Mouse (Mus musculus) spleen, adult 10 weeks (tissue): ENCODE data around the gene Mpc1. TPM values are rescaled to one million over a fixed set of nuclear protein-coding genes. Genes with fewer than 3 reads are reported as not detected.

ENCODE experiments used
- polyA plus RNA-seq: library from polyadenylated mRNA; stranded (reverse); fragments of 350-450 nt; fragmentation: Illumina TruSeq; extraction: RNeasy Lipid Tissue Mini Kit (QIAGEN cat#74804); gene quantifications from one replicate; pipeline ENCODE4 v1.2.3, GENCODE M21; 2015; ENCODE audit warnings: low replicate concordance; ENCODE audit not compliant: insufficient read depth

Gene Mpc1
- 152 TPM for polyA plus RNA-seq

DNA sequence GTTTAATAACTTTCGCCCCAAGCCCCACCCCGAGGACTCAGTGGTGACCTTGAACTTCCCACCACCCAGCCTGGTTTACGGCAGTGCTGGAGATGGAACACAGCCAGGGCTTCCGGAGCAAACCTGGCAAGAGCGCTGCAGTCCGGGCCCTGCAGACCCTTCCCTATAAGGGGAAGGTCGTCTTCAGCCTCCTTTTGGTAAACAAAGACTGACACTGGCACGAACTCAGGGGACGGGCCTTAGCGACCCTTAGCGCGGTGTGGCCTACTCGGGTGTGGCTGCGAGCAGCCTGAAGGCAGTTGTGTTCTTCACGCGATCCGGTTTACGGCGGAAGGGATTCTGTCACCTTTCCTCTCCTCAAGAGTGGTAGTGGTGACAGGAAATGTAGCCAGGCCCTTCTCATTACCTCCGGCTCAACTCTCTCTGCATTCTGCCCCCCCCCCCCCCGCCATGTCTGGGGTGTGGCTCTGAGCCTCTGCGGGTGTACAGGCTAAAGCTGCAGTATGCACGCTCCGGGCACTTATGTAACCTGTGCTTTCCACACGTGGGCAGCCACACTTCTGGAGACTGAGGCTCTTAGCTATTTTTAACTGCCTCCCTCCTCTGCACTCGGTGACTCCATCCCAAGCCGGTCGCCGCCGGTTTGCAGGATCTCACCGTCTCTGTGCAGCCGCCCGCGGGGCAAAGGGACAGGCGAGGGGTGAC, at the start of gene Mpc1:
Gene Mpc1, plus strand, starts transcription at position 84 of the 705 bp plus-strand sequence.

DNA sequence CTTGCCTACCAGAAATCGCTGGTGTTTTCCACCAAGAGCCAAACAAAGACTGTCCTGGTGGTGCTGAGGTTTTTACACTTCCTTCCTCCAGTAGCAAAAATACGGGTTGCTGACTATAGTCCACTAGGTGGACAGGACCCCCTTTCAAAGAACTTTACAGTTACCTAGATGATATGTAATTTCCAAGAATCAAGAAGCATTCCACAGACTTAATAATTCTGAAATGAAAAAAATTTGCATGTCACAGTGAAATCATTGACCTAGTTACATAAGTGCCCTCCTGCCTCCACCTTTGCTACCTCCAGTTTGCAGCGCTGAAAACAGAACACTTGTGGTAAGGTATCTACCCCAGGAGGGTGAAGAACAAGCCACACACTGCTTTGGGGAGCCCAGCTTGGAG, 47.0 kb upstream of the Mpc1 start, which contains the start of gene Ccr6:
Gene Ccr6, plus strand, starts transcription at position 301 of the 400 bp plus-strand sequence.

DNA sequence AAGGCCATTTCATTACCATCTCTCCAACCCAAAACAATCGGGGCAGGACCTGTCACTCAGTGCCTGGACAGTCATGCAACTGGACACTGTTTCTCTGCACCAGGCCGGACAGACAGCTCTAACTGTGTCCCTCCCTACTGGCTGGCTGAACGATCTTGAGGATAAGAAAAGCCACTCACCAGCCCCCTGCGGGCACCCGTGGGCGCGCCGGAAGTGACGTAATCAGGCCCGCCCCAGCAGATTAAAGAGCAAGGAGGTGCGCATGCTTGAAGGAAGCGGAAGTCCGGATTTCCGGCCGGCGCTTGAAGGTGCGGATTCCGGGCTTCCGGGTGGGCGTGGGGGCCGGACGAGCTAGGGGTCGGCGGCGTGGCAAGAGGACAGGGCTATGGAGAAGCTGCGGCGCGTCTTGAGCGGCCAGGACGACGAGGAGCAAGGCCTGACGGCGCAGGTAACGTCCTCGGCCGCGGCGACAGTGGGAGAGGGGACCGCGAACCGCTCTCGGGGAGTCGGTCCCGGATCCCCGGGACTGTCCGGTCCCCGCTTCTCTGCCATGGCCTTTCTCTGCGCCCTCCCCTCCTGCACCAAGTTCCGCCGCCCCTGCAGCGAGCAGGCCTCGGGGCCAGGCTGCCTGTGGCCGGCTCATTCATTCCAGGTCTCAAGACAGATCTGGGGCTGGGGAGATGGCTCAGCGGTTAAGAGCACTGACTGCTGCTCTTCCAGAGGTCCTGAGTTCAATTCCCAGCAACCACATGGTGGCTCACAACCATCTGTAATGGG, 28.3 kb downstream of the Mpc1 start, which contains the start of gene Sft2d1:
Gene Sft2d1, plus strand, starts transcription at position 265 of the 777 bp plus-strand sequence.

DNA sequence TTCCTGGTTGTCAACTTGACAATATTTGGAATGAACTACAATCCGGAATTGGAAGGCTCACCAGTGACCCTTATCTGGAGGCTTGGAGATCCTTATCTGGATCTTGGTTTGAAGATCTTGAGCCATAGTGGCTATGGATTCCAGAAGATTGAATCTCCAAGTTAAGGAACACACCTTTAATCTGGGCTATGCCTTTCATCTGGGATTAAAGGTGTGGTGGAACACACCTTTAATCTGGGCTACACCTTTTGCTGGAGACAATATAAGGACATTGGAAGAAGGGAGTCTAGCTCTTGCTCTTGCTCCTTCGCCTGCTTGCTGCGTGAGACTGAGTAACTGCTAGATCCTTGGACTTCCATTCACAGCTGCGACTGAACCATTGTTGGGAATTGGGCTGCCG, 54.5 kb downstream of the Mpc1 start, which contains the start of gene Prr18:
Gene Prr18, plus strand, starts transcription at position 301 of the 400 bp plus-strand sequence.

Other genes with a start within 250 kb of the Mpc1 start
- gene Gm49673, start 135.1 kb upstream of the Mpc1 start, polyA plus RNA-seq: 0.46 TPM
- 32.0 TPM for gene Rnaset2a, start 134.8 kb upstream of the Mpc1 start, polyA plus RNA-seq
- gene Fgfr1op, start 117.4 kb upstream of the Mpc1 start, polyA plus RNA-seq: 45.0 TPM
- 85.7 TPM for gene Ccr6, start 46.9 kb upstream of the Mpc1 start, polyA plus RNA-seq
- 131 TPM for gene Sft2d1, start 28.2 kb downstream of the Mpc1 start, polyA plus RNA-seq
- 0.29 TPM for gene Prr18, start 54.6 kb downstream of the Mpc1 start, polyA plus RNA-seq
- not detected for gene T2, start 73.1 kb downstream of the Mpc1 start, polyA plus RNA-seq
- gene T, start 151.5 kb downstream of the Mpc1 start, polyA plus RNA-seq: not detected
- gene Pde10a, start 242.5 kb downstream of the Mpc1 start, polyA plus RNA-seq: 1.6 TPM